8 mouse cellular contexts compared by ENCODE assay signal in the genomic region with DNA sequence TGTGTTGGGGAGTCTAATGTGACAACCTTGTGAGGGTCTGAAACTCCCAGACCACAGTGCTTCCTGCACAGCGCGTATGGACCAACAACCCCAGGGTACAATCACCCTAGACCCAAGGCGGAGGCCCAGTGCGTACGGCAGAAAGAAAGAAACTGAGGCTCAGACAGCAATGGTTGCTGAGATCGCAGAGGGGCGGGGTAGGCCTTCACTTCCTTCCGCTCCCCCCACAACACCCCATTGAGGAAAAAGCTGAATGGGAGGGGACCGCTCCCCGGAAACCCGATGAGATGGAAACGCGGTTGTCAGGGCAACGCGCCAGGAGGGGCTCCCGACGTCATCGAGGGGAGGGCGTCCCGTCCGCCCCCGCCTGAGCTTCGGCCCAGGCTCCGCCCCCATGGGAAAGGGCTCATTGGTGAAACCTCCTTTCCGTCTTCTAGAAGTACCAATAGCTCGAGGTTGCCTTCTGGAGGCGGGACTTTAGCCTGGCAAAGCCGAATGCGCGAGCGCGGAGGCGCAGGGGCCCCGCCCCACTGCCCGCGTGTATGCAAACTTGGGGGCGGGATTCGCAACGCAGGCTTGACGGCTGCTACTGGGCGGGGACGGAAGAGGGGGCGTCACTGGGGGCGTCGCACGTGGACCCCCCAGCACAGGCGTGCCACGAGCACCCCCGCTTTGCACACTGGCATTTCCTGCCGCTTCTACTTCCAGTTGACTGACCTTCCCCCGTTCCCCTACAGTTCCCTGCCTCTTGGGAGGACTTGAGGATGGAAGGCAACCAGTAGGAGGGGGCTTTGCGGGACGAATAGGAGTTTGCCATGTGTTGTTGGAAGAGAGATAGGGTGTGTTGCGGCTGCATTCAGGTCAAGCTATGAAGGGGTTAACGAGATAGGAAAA. TPM values are rescaled to one million over a fixed set of nuclear protein-coding genes. Genes with fewer than 3 reads are reported as not detected.
DNase-seq lines count a peak whose midpoint lies in the region; ATAC-seq and TF ChIP-seq lines count a peak whose summit lies in the region.

No protein-coding gene starts in this region.

- peak overlapping the region; percentile 72 for H3K4me2 ChIP-seq in forebrain, embryonic 14.5 days (ENCODE audit: low read length)
- peak overlapping the region; percentile 82 for H3K4me2 ChIP-seq in lung, embryonic 14.5 days

- intact Hi-C loops in heart, postnatal 25 days (cut with DNase I), result no loop called here

- H3K36me3 ChIP-seq in forebrain, embryonic 14.5 days (ENCODE audit: control insufficient read depth, insufficient read depth, low read length), result peaks cover 38% of the 10 kb centered on the region
- H3K36me3 ChIP-seq in lung, embryonic 14.5 days (ENCODE audit: insufficient read depth), result peaks cover 37% of the 10 kb centered on the region
- peaks cover 27% of the 10 kb centered on the region for H3K36me3 ChIP-seq in thymus, adult 2 months (ENCODE audit: control insufficient read depth, insufficient read depth, low read length)

- no peak for TF ChIP-seq CTCF in layer of hippocampus, adult 2 months (conservative IDR thresholded peaks at IDR 0.05)
- TF ChIP-seq CTCF in lung, embryonic 14.5 days (IDR thresholded peaks at IDR 0.05; ENCODE audit: low read depth), result no peak
- TF ChIP-seq CTCF in olfactory bulb, adult 2 months (IDR thresholded peaks at IDR 0.05; ENCODE audit: insufficient read depth, low read depth, low read length), result no peak
- TF ChIP-seq CTCF in thymus, adult 2 months (IDR thresholded peaks at IDR 0.05; ENCODE audit: borderline replicate concordance, control insufficient read depth, extremely low read depth, insufficient read depth, low read length, poor library complexity), result peak; percentile 47; the same call in 1 of the 2 replicates

- peaks cover 21% of the 10 kb centered on the region for H3K4me1 ChIP-seq in forebrain, embryonic 14.5 days (ENCODE audit: control insufficient read depth, insufficient read depth, low read length)
- H3K4me1 ChIP-seq in lung, embryonic 14.5 days (ENCODE audit: insufficient read depth), result peaks cover 49% of the 10 kb centered on the region
- peaks cover 83% of the 10 kb centered on the region for H3K4me1 ChIP-seq in olfactory bulb, adult 2 months (ENCODE audit: control insufficient read depth, insufficient read depth, low read length)
- peaks cover 80% of the 10 kb centered on the region for H3K4me1 ChIP-seq in thymus, adult 2 months (replicated peaks; ENCODE audit: control insufficient read depth, insufficient read depth, low read length)

- peak; percentile 90 for ATAC-seq in forebrain, embryonic 14.5 days
- peak; percentile 77 for ATAC-seq in lung, embryonic 14.5 days (ENCODE audit: insufficient read depth)

- no peaks in the 10 kb centered on the region for H3K27me3 ChIP-seq in forebrain, embryonic 14.5 days (replicated peaks; ENCODE audit: control insufficient read depth, insufficient read depth, low read length)
- no peaks in the 10 kb centered on the region for H3K27me3 ChIP-seq in lung, embryonic 14.5 days (ENCODE audit: insufficient read depth, low read length)
- no peaks in the 10 kb centered on the region for H3K27me3 ChIP-seq in thymus, adult 2 months (ENCODE audit: control insufficient read depth, insufficient read depth, low read length)

- WGBS in forebrain, embryonic 14.5 days, result under 1% methylated on average over 55 of the region's 55 CpGs
- WGBS in lung, embryonic 14.5 days, result under 1% methylated on average over 55 of the region's 55 CpGs
- under 1% methylated on average over 55 of the region's 55 CpGs for WGBS in olfactory bulb, adult 2 months
- WGBS in thymus, adult 2 months, result under 1% methylated on average over 55 of the region's 55 CpGs

- H3K4me3 ChIP-seq in forebrain, embryonic 14.5 days (ENCODE audit: low read depth, low read length), result peak overlapping the region; percentile 30
- peak overlapping the region; percentile 50 for H3K4me3 ChIP-seq in layer of hippocampus, adult 2 months
- peak overlapping the region; percentile 39 for H3K4me3 ChIP-seq in lung, embryonic 14.5 days (ENCODE audit: low read depth, low read length)
- peak overlapping the region; percentile 49 for H3K4me3 ChIP-seq in olfactory bulb, adult 2 months (ENCODE audit: insufficient read depth, low read depth, low read length)
- peak overlapping the region; percentile 50 for H3K4me3 ChIP-seq in thymus, adult 2 months (ENCODE audit: control insufficient read depth, insufficient read depth, low read length)

- peak overlapping the region; percentile 58 for H3K9ac ChIP-seq in forebrain, embryonic 14.5 days (ENCODE audit: low read length)
- peak overlapping the region; percentile 51 for H3K9ac ChIP-seq in lung, embryonic 14.5 days

- H3K9me3 ChIP-seq in forebrain, embryonic 14.5 days (replicated peaks; ENCODE audit: control insufficient read depth, low read length), result no peaks in the 10 kb centered on the region
- no peaks in the 10 kb centered on the region for H3K9me3 ChIP-seq in lung, embryonic 14.5 days (ENCODE audit: low read depth, low read length)

- H3K27ac ChIP-seq in forebrain, embryonic 14.5 days (ENCODE audit: low read depth, low read length), result peak overlapping the region; percentile 87
- peak overlapping the region; percentile 89 for H3K27ac ChIP-seq in layer of hippocampus, adult 2 months
- H3K27ac ChIP-seq in lung, embryonic 14.5 days (ENCODE audit: low read depth), result peak overlapping the region; percentile 97
- H3K27ac ChIP-seq in olfactory bulb, adult 2 months (ENCODE audit: insufficient read depth, low read depth, low read length), result peak overlapping the region; percentile 86
- H3K27ac ChIP-seq in thymus, adult 2 months (ENCODE audit: control insufficient read depth, insufficient read depth, low read length), result peak overlapping the region; percentile 89

- peak; percentile 98 for DNase-seq in ES-CJ7 (ENCODE audit: low read depth, low spot score)
- DNase-seq in cerebellum, adult 11 months, result peak; percentile 98
- peak; percentile 99 for DNase-seq in forebrain, embryonic 14.5 days (ENCODE audit: low spot score)
- DNase-seq in heart, postnatal 25 days (ENCODE audit: low spot score), result peak; percentile 99
- DNase-seq in layer of hippocampus, adult 2 months (ENCODE audit: low spot score in 2 of 2), result peak; percentile 98 to 99
- DNase-seq in lung, embryonic 14.5 days, result peak; percentile 100
- peak; percentile 100 for DNase-seq in thymus, adult 2 months

- TF ChIP-seq POLR2A in olfactory bulb, adult 2 months (IDR thresholded peaks at IDR 0.05; ENCODE audit: insufficient read depth, low read depth, low read length), result 0 out of 2 replicates have a peak, but pooled peaks have one; percentile 32
- TF ChIP-seq POLR2A in thymus, adult 2 months (IDR thresholded peaks at IDR 0.05; ENCODE audit: control insufficient read depth, extremely low read depth, insufficient read depth, low read length, poor library complexity), result peak; percentile 38; the same call in 1 of the 2 replicates

RNA-seq across cellular contexts. Expression of a gene that starts 6.0 kb away (rescaled TPM):
- 239 and 266 TPM in 2 replicates for polyA plus RNA-seq in forebrain, embryonic 14.5 days (2014; fragmentation: Nextera tagmentation; extraction: Ambion mirVana)
- 10 to 100 TPM; 31.7 to 43.1 TPM for total RNA-seq in heart, postnatal 25 days (2021)
- 100 to 1,000 TPM in 1 of 2 experiments, 10 to 100 TPM in 1; 88.3 to 103 TPM for total RNA-seq in layer of hippocampus, adult 2 months (2021)
- polyA plus RNA-seq in lung, embryonic 14.5 days (2014; fragmentation: Nextera tagmentation; extraction: Ambion mirVana), result 71.8 and 71.9 TPM in 2 replicates
- polyA plus RNA-seq in olfactory bulb, adult 2 months (2012; ENCODE audit: insufficient read depth, insufficient read length, low replicate concordance, missing spikeins), result not detected in 2 replicates
- 173 and 193 TPM in 2 replicates for polyA plus RNA-seq in thymus, adult 2 months (2012; rRNA removed)

RNA-seq across cellular contexts. Expression of a gene that starts 11.7 kb away (rescaled TPM):
- polyA plus RNA-seq in forebrain, embryonic 14.5 days (2014; fragmentation: Nextera tagmentation; extraction: Ambion mirVana), result 67.0 and 73.6 TPM in 2 replicates
- total RNA-seq in heart, postnatal 25 days (2021), result 100 to 1,000 TPM in 1 of 2 experiments, 10 to 100 TPM in 1; 92.1 to 120 TPM
- total RNA-seq in layer of hippocampus, adult 2 months (2021), result 10 to 100 TPM; 53.1 to 54.5 TPM
- 32.6 and 34.2 TPM in 2 replicates for polyA plus RNA-seq in lung, embryonic 14.5 days (2014; fragmentation: Nextera tagmentation; extraction: Ambion mirVana)
- 128 TPM in 1 of 2 replicates, not detected in the other for polyA plus RNA-seq in olfactory bulb, adult 2 months (2012; ENCODE audit: insufficient read depth, insufficient read length, low replicate concordance, missing spikeins)
- polyA plus RNA-seq in thymus, adult 2 months (2012; rRNA removed), result 342 and 374 TPM in 2 replicates

RNA-seq across cellular contexts. Expression of a gene that starts 12.9 kb away (rescaled TPM):
- polyA plus RNA-seq in forebrain, embryonic 14.5 days (2014; fragmentation: Nextera tagmentation; extraction: Ambion mirVana), result 7.2 and 9.0 TPM in 2 replicates
- total RNA-seq in heart, postnatal 25 days (2021), result 1 to 10 TPM; 4.2 to 5.2 TPM
- total RNA-seq in layer of hippocampus, adult 2 months (2021), result 1 to 10 TPM; 7.0 to 7.4 TPM
- polyA plus RNA-seq in lung, embryonic 14.5 days (2014; fragmentation: Nextera tagmentation; extraction: Ambion mirVana), result 8.3 and 9.7 TPM in 2 replicates
- polyA plus RNA-seq in olfactory bulb, adult 2 months (2012; ENCODE audit: insufficient read depth, insufficient read length, low replicate concordance, missing spikeins), result not detected in 2 replicates
- 11.1 and 14.8 TPM in 2 replicates for polyA plus RNA-seq in thymus, adult 2 months (2012; rRNA removed)

RNA-seq across cellular contexts. Expression of a gene that starts 19.2 kb away (rescaled TPM):
- 41.0 and 42.4 TPM in 2 replicates for polyA plus RNA-seq in forebrain, embryonic 14.5 days (2014; fragmentation: Nextera tagmentation; extraction: Ambion mirVana)
- total RNA-seq in heart, postnatal 25 days (2021), result 1 to 10 TPM; 2.4 to 3.1 TPM
- total RNA-seq in layer of hippocampus, adult 2 months (2021), result 100 to 1,000 TPM; 331 to 341 TPM
- polyA plus RNA-seq in lung, embryonic 14.5 days (2014; fragmentation: Nextera tagmentation; extraction: Ambion mirVana), result 3.8 and 5.5 TPM in 2 replicates
- not detected in 2 replicates for polyA plus RNA-seq in olfactory bulb, adult 2 months (2012; ENCODE audit: insufficient read depth, insufficient read length, low replicate concordance, missing spikeins)
- 34.0 and 37.7 TPM in 2 replicates for polyA plus RNA-seq in thymus, adult 2 months (2012; rRNA removed)

RNA-seq across cellular contexts. Expression of a gene that starts 19.5 kb away (rescaled TPM):
- polyA plus RNA-seq in forebrain, embryonic 14.5 days (2014; fragmentation: Nextera tagmentation; extraction: Ambion mirVana), result 14.5 and 20.6 TPM in 2 replicates
- 1 to 10 TPM in 1 of 2 experiments, under 1 TPM in 1; 0.91 to 1.1 TPM for total RNA-seq in heart, postnatal 25 days (2021)
- total RNA-seq in layer of hippocampus, adult 2 months (2021), result 1 to 10 TPM; 7.1 to 9.7 TPM
- polyA plus RNA-seq in lung, embryonic 14.5 days (2014; fragmentation: Nextera tagmentation; extraction: Ambion mirVana), result 19.6 and 22.7 TPM in 2 replicates
- polyA plus RNA-seq in olfactory bulb, adult 2 months (2012; ENCODE audit: insufficient read depth, insufficient read length, low replicate concordance, missing spikeins), result not detected in 2 replicates
- polyA plus RNA-seq in thymus, adult 2 months (2012; rRNA removed), result 3.1 and 3.6 TPM in 2 replicates

Comparison
In these comparisons a context has a peak if more than half of its experiments do, and no peak if none do; other contexts are left out.
1. Peak in every context shown above with its lines: DNase-seq, ATAC-seq, H3K4me3 ChIP-seq and H3K27ac ChIP-seq.